Mouse (Mus musculus): ENCODE results near the gene Tfdp1. TPM values are rescaled to one million over a fixed set of nuclear protein-coding genes. Genes with fewer than 3 reads are reported as not detected.

Gene Tfdp1
- polyA plus RNA-seq (2011; ENCODE audit: insufficient read depth, insufficient read length, low read depth, missing spikeins) = 172 and 175 TPM in 2 replicates

DNA sequence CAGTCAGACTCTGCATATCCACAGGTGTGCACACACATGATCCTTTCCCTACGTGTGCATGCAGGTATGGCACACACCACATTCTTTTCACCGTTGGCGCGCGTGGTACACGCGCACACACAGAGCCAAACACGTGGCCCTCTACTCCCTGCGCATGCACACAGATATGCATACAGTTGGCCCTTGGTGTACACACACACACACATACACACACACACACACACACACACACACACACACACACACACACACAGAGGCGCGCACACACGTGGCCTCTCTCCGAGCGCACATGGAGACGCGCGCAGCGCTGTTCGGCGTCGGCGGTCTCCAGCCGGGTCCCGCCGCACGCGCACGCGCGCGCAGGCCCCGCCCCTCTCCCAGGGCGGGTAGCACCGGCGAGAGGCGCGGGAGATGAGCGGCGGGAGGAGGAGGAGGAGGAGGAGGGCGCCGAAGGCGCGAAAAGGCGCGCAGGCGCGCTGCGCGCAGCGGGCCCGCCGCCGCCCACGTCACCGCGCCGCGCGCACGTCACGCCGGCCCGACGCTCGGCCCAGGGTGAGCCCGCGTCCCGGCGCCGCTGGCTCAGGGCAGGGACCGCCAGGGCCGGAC lies at the start of gene Tfdp1:
Gene Tfdp1, plus strand, starts transcription at position 497 of the 606 bp plus-strand sequence.
- H3K9me3 ChIP-seq (replicated peaks; ENCODE audit: control insufficient read depth, insufficient read depth, low read length, poor library complexity, severe bottlenecking) = no peaks in the 10 kb centered on the region
- peak within 1 kb of the TSS; percentile 22 for H3K27ac ChIP-seq (ENCODE audit: insufficient read depth, low read length)
- H3K9ac ChIP-seq (ENCODE audit: low read depth, poor library complexity, severe bottlenecking) = peak within 1 kb of the TSS; percentile 99
- H3K4me1 ChIP-seq (ENCODE audit: control insufficient read depth, insufficient read depth, low read length) = peaks cover 6% of the 10 kb centered on the region
- peaks cover 28% of the 10 kb centered on the region for H3K36me3 ChIP-seq (ENCODE audit: control insufficient read depth, insufficient read depth, low read length, poor library complexity, severe bottlenecking)
- no peaks in the 10 kb centered on the region for H3K27me3 ChIP-seq (ENCODE audit: control insufficient read depth, insufficient read depth, low read length, poor library complexity, severe bottlenecking)
- TF ChIP-seq POLR2A (IDR thresholded peaks at IDR 0.05; ENCODE audit: insufficient read depth, low read length) = no peak
- peak; percentile 30; the same call in 1 of the 2 replicates for TF ChIP-seq EP300 (IDR thresholded peaks at IDR 0.05; ENCODE audit: insufficient read depth, low read depth, low read length)
- H3K4me3 ChIP-seq (ENCODE audit: low read depth, low read length) = peak within 1 kb of the TSS; percentile 72

DNA sequence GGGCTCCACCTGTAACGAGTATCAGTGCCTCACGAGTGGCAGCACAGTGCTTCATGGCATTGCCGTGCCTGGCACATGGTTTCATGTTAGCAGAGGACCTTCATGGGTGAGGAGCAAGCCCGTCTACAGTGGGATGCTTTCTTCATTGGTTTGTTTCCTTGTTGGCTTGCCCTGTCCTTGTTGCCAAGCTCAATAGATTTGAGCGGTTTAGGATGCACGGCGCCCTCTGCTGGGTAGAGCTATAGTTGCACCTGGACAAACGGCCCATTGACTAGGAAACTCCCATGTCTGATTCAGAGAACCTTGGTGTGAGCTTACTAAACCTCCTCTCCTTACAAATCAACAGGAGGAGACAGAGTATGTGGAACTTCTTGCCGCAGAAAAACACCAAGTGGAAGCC lies 46.2 kb upstream of the Tfdp1 start:
- TF ChIP-seq CTCF (IDR thresholded peaks at IDR 0.05; ENCODE audit: low read depth, low read length) (peak; percentile 99), POLR2A (IDR thresholded peaks at IDR 0.05; ENCODE audit: insufficient read depth, low read length) (no peak)
- Histone ChIP-seq H3K4me3 (ENCODE audit: low read depth, low read length) (no peak overlapping the region), H3K27ac (ENCODE audit: insufficient read depth, low read length) (no peak overlapping the region), H3K9ac (ENCODE audit: low read depth, poor library complexity, severe bottlenecking) (no peak overlapping the region), H3K36me3 (ENCODE audit: control insufficient read depth, insufficient read depth, low read length, poor library complexity, severe bottlenecking) (peaks cover 14% of the 10 kb centered on the region), H3K9me3 (replicated peaks; ENCODE audit: control insufficient read depth, insufficient read depth, low read length, poor library complexity, severe bottlenecking) (no peaks in the 10 kb centered on the region), H3K4me1 (ENCODE audit: control insufficient read depth, insufficient read depth, low read length) (peaks cover 2% of the 10 kb centered on the region), H3K27me3 (ENCODE audit: control insufficient read depth, insufficient read depth, low read length, poor library complexity, severe bottlenecking) (no peaks in the 10 kb centered on the region)

- Histone ChIP-seq H3K9me3 (replicated peaks; ENCODE audit: control insufficient read depth, insufficient read depth, low read length, poor library complexity, severe bottlenecking) (no peaks in the 10 kb centered on the region), H3K4me1 (ENCODE audit: control insufficient read depth, insufficient read depth, low read length) (peaks cover 2% of the 10 kb centered on the region), H3K27ac (ENCODE audit: insufficient read depth, low read length) (no peak overlapping the region), H3K9ac (ENCODE audit: low read depth, poor library complexity, severe bottlenecking) (no peak overlapping the region), H3K4me3 (ENCODE audit: low read depth, low read length) (no peak overlapping the region), H3K27me3 (ENCODE audit: control insufficient read depth, insufficient read depth, low read length, poor library complexity, severe bottlenecking) (no peaks in the 10 kb centered on the region), H3K36me3 (ENCODE audit: control insufficient read depth, insufficient read depth, low read length, poor library complexity, severe bottlenecking) (peaks cover 14% of the 10 kb centered on the region)
- TF ChIP-seq CTCF (IDR thresholded peaks at IDR 0.05; ENCODE audit: low read depth, low read length) (no peak), POLR2A (IDR thresholded peaks at IDR 0.05; ENCODE audit: insufficient read depth, low read length) (no peak), EP300 (IDR thresholded peaks at IDR 0.05; ENCODE audit: insufficient read depth, low read depth, low read length) (no peak)
Measured at GRCm38 (mm10) chr8:13293677-13294470, 44.7 kb upstream of the Tfdp1 start.

DNA sequence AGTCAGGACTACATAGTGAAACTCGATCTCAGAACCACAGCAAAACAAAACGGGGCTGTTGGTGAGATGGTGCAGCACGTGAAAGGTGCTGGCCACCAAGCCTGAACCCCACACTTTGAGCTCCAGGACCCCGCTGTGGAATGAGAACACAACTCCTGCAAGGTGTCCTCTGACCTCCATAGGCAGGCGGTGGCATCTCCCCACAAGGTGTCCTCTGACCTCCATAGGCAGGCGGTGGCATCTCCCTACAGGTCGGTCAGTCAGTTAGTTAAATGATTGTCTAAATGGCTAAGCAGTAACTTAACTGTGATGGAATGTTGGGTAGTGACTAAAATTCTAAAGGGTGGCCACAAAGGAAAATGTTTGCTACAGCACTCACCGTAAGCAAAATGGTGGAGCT lies 39.0 kb upstream of the Tfdp1 start:
- H3K36me3 ChIP-seq (ENCODE audit: control insufficient read depth, insufficient read depth, low read length, poor library complexity, severe bottlenecking) = peaks cover 14% of the 10 kb centered on the region
- no peak overlapping the region for H3K4me3 ChIP-seq (ENCODE audit: low read depth, low read length)

DNA sequence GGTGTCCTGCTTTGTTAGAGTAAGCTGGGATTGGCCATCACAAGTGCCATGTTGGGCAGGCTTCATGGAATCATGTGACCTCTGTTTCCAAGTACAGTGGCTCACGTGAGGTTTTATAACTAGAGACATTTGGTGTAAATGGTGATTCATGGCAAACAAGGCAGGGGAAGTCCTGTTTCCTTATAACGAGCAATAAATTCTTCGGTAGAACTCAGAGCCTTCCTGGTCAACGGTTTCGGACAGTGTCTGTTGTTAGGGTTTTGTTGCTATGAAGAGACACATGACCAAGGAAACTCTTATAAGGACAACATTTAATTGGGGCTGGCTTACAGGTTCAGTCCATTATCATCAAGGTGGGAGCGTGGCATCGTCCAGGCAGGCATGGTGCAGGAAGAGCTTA lies 37.5 kb upstream of the Tfdp1 start:
- no peak for TF ChIP-seq CTCF (IDR thresholded peaks at IDR 0.05; ENCODE audit: low read depth, low read length)
- TF ChIP-seq POLR2A (IDR thresholded peaks at IDR 0.05; ENCODE audit: insufficient read depth, low read length) = no peak
- TF ChIP-seq EP300 (IDR thresholded peaks at IDR 0.05; ENCODE audit: insufficient read depth, low read depth, low read length) = no peak
- Histone ChIP-seq H3K27ac (ENCODE audit: insufficient read depth, low read length) (no peak overlapping the region), H3K4me3 (ENCODE audit: low read depth, low read length) (no peak overlapping the region), H3K4me1 (ENCODE audit: control insufficient read depth, insufficient read depth, low read length) (no peaks in the 10 kb centered on the region), H3K36me3 (ENCODE audit: control insufficient read depth, insufficient read depth, low read length, poor library complexity, severe bottlenecking) (peaks cover 2% of the 10 kb centered on the region; the same call in 1 of the 2 replicates), H3K9me3 (replicated peaks; ENCODE audit: control insufficient read depth, insufficient read depth, low read length, poor library complexity, severe bottlenecking) (no peaks in the 10 kb centered on the region), H3K9ac (ENCODE audit: low read depth, poor library complexity, severe bottlenecking) (no peak overlapping the region), H3K27me3 (ENCODE audit: control insufficient read depth, insufficient read depth, low read length, poor library complexity, severe bottlenecking) (no peaks in the 10 kb centered on the region)

More for the DNA sequence above, 39.0 kb upstream of the Tfdp1 start:
- no peak for TF ChIP-seq POLR2A (IDR thresholded peaks at IDR 0.05; ENCODE audit: insufficient read depth, low read length)
- TF ChIP-seq EP300 (IDR thresholded peaks at IDR 0.05; ENCODE audit: insufficient read depth, low read depth, low read length) = no peak
- TF ChIP-seq CTCF (IDR thresholded peaks at IDR 0.05; ENCODE audit: low read depth, low read length) = no peak
- Histone ChIP-seq H3K9me3 (replicated peaks; ENCODE audit: control insufficient read depth, insufficient read depth, low read length, poor library complexity, severe bottlenecking) (no peaks in the 10 kb centered on the region), H3K27me3 (ENCODE audit: control insufficient read depth, insufficient read depth, low read length, poor library complexity, severe bottlenecking) (no peaks in the 10 kb centered on the region), H3K27ac (ENCODE audit: insufficient read depth, low read length) (no peak overlapping the region), H3K4me1 (ENCODE audit: control insufficient read depth, insufficient read depth, low read length) (no peaks in the 10 kb centered on the region), H3K9ac (ENCODE audit: low read depth, poor library complexity, severe bottlenecking) (no peak overlapping the region)

GRCm38 (mm10) chr8:13305459-13305858 lies 33.1 kb upstream of the Tfdp1 start:
- no peaks in the 10 kb centered on the region for H3K27me3 ChIP-seq (ENCODE audit: control insufficient read depth, insufficient read depth, low read length, poor library complexity, severe bottlenecking)
- no peak overlapping the region for H3K4me3 ChIP-seq (ENCODE audit: low read depth, low read length)
- no peak overlapping the region for H3K9ac ChIP-seq (ENCODE audit: low read depth, poor library complexity, severe bottlenecking)
- H3K4me1 ChIP-seq (ENCODE audit: control insufficient read depth, insufficient read depth, low read length) = no peaks in the 10 kb centered on the region
- TF ChIP-seq EP300 (IDR thresholded peaks at IDR 0.05; ENCODE audit: insufficient read depth, low read depth, low read length) = no peak
- TF ChIP-seq CTCF (IDR thresholded peaks at IDR 0.05; ENCODE audit: low read depth, low read length) = no peak
- no peak for TF ChIP-seq POLR2A (IDR thresholded peaks at IDR 0.05; ENCODE audit: insufficient read depth, low read length)
- H3K27ac ChIP-seq (ENCODE audit: insufficient read depth, low read length) = no peak overlapping the region
- no peaks in the 10 kb centered on the region for H3K9me3 ChIP-seq (replicated peaks; ENCODE audit: control insufficient read depth, insufficient read depth, low read length, poor library complexity, severe bottlenecking)
- no peaks in the 10 kb centered on the region for H3K36me3 ChIP-seq (ENCODE audit: control insufficient read depth, insufficient read depth, low read length, poor library complexity, severe bottlenecking)

Data from ES-Bruce4 (cell line).